Mouse (Mus musculus) heart, postnatal 36 days (tissue): Measurements from ENCODE around the gene Hrk. TPM values are rescaled to one million over a fixed set of nuclear protein-coding genes. Genes with fewer than 3 reads are reported as not detected.

ENCODE experiments used
- DNase-seq, 2 experiments: peaks; one replicate each; pipeline ENCODE4 v3.0.0; 2021 to 2022
- intact Hi-C: fragments of 180-260 bp; cut with DNase I; formaldehyde crosslinking; loops from one replicate; pipeline ENCODE4 v1.15.1; 2025
- total RNA-seq, 2 experiments: library from RNA; stranded (reverse); gene quantifications; 2 replicates each; pipeline ENCODE4 v1.2.3; 2021

The Hrk gene
- total RNA-seq, 2 experiments from 2014 or later = 0.44 to 0.62 TPM

- intact Hi-C loops = no loop called here
- no peak for DNase-seq
Observed at GRCm38 (mm10) chr5:118214012-118214411, 49.6 kb downstream of the Hrk start.

DNA sequence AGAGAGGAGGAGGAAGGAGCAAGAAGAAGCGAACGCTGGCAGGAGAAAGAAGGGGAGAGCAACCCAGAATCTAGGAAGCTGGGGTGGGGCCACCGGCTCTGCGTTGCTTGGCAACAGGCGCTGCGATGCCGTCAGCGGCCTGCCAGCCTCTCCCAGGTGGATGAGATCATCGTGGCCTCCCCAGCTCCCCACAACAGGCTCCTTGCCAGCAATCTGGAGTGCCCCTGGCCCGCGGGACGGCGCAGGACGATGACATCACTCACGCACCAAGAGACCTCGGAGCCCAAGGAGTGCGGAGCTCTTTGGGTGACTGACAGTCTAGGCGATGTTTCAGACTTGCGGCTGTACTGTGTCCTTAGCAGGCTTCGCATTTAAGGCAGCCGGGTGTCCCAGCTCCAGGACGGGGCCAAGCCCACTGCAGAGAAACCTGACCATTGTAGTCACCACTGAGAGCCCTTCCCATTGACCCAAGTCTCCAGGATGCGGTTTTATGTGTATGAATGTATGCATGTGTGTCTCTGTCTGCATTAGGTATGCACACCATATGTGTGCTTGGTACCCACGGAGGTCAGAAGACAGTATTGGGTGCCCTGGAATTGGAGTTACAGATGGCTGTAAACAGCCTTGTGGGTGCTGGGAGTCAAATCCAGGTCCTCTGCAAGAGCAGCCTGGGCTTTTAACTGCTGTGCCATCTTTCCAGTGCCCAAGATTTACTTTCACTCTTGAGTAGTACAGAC, 50.1 kb downstream of the Hrk start:
- intact Hi-C loops = no loop called here
- DNase-seq = peak; percentile 59 to 65

DNA sequence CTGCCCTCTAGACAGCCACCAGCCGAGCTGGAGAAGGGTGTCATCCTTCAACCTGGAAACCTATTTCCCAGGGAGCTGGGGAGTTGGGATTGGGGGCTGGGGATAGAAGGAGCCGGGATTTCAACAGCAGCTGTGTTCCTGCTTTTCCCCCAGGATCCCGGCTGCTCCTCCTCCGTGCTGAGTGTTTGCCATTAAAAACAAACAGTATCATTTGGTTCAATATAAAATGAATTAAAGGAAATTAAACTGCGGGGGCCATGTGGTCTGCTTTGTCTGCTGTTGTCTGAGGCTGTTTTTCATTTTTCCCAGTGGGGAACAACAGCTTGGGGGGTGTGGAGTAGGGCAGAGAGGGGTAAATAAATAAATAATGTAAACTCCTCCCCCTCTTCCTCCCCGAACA, 53.0 kb downstream of the Hrk start:
- DNase-seq = peak; percentile 24 to 45
- intact Hi-C loops = no loop called here

DNA sequence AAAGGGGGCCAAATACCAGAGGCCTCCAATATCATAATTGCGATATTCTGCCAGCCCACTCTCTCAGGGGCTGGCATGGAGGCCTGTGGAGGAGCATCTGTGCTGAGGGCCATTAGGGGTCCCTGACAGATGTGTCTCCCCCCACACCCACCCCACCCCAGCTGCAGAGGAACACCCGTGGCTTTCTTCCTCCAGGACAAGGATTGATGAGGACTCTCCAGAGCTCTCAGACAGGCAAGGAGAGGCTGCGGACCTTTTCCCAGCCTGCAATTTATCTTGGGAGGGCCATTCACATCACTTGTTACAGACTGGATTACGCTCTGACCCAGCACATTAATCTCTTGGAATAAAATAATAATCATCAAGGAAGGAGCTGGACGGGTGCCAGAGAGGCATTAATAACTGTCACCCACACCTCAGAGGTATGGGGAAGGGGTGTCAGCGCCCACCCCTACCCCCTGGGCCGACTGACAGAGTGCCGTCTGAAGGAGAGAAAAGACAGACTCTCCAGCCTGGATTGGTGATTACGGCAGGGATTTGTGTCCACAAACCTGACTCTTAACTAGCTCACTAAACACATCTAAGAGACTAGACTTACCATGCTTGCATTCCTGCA, 58.8 kb downstream of the Hrk start:
- intact Hi-C loops = no loop called here
- DNase-seq = no peak

GRCm38 (mm10) chr5:118230071-118230611, 65.7 kb downstream of the Hrk start:
- intact Hi-C loops = no loop called here
- DNase-seq = no peak

GRCm38 (mm10) chr5:118236891-118237290, 72.4 kb downstream of the Hrk start:
- intact Hi-C loops = no loop called here
- DNase-seq = no peak

Other genes with a start within 250 kb of the Hrk start
- 10 to 100 TPM; 35.8 to 42.6 TPM for gene Fbxo21, start 187.9 kb upstream of the Hrk start, total RNA-seq
- 100 to 1,000 TPM; 218 to 224 TPM for gene Tesc, start 136.9 kb upstream of the Hrk start, total RNA-seq
- 10 to 100 TPM; 39.0 to 42.7 TPM for gene Fbxw8, start 9.2 kb upstream of the Hrk start, total RNA-seq
- gene Rnft2, start 80.5 kb downstream of the Hrk start, total RNA-seq = 1 to 10 TPM; 2.0 to 2.5 TPM
- gene 2410131K14Rik, start 80.6 kb downstream of the Hrk start, total RNA-seq = 1 to 10 TPM; 7.7 to 8.1 TPM